Mouse (Mus musculus): ENCODE results near the gene Calhm3. TPM values are rescaled to one million over a fixed set of nuclear protein-coding genes. Genes with fewer than 3 reads are reported as not detected.

Calhm3 gene
- total RNA-seq (2014; rRNA removed; ENCODE audit: low replicate concordance) (not detected in 2 replicates), polyA plus RNA-seq (2015; fragmentation: Nextera tagmentation; extraction: Ambion mirVana) (not detected in 2 replicates)

DNA sequence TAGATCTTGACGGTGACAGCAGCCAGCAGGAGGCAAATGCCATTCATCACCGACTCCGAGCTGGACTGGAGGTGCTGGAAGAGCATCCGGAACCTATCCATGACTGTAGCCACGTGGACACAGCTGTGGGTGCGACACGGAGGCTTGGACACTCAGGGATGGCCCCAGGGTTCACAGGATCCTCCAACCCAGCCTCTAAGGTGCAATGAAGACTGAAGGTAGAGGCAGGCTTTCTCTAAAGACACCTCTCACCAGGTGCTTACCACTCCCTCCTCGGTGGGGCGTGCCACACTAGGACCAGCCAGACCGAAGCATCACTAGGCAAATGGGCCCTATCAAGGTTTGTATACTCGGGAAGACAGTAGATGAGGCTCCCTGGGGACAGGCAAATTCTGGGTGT, at the start of gene Calhm3:
Gene Calhm3 (minus strand): TSS at position 101 of the 400 bp plus-strand sequence.
- DNase-seq (ENCODE audit: low spot score), result no peak
- Histone ChIP-seq H3K9me3 (replicated peaks; ENCODE audit: control insufficient read depth, low read length) (no peaks in the 10 kb centered on the region), H3K4me2 (ENCODE audit: low read depth, low read length) (no peak within 1 kb of the TSS), H3K27me3 (ENCODE audit: control insufficient read depth, insufficient read depth, low read length) (no peaks in the 10 kb centered on the region), H3K9ac (replicated peaks; ENCODE audit: low read depth, low read length) (no peak within 1 kb of the TSS), H3K4me1 (ENCODE audit: control insufficient read depth, insufficient read depth) (no peaks in the 10 kb centered on the region), H3K36me3 (replicated peaks; ENCODE audit: control insufficient read depth, insufficient read depth, low read length) (no peaks in the 10 kb centered on the region), H3K4me3 (ENCODE audit: low read depth, low read length) (no peak within 1 kb of the TSS), H3K27ac (ENCODE audit: low read depth) (no peak within 1 kb of the TSS)
- TF ChIP-seq CTCF (IDR thresholded peaks at IDR 0.05; ENCODE audit: low read depth) (no peak), EP300 (IDR thresholded peaks at IDR 0.05; ENCODE audit: low read depth) (no peak)
- WGBS, result 67% methylated on average over 11 of the region's 11 CpGs
- ATAC-seq (ENCODE audit: insufficient read depth, low read depth), result no peak

DNA sequence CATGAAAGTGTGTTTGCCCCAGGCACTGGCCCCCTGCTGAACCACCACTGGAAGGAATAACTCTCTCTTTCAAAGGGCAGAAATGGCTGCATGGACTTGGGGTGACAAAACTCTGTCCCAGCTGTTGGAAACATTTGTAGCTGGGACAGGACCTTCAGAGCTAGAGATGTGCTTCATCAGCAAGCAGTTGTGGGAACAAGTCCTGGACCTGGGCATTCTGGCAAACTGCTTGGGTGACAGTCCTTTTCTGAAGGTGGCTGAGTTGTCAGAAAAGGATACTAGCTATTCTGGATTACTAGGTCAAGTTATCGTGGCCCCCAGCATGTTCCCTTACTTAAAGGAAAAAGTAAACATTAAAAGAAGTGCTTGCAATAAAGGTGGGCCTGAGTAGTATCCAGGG, 48.6 kb upstream of the Calhm3 start:
- Histone ChIP-seq H3K27ac (ENCODE audit: low read depth) (no peak overlapping the region), H3K9me3 (replicated peaks; ENCODE audit: control insufficient read depth, low read length) (no peaks in the 10 kb centered on the region), H3K4me2 (ENCODE audit: low read depth, low read length) (no peak overlapping the region), H3K4me3 (ENCODE audit: low read depth, low read length) (no peak overlapping the region), H3K9ac (replicated peaks; ENCODE audit: low read depth, low read length) (no peak overlapping the region), H3K36me3 (replicated peaks; ENCODE audit: control insufficient read depth, insufficient read depth, low read length) (no peaks in the 10 kb centered on the region), H3K4me1 (ENCODE audit: control insufficient read depth, insufficient read depth) (no peaks in the 10 kb centered on the region), H3K27me3 (ENCODE audit: control insufficient read depth, insufficient read depth, low read length) (no peaks in the 10 kb centered on the region)
- WGBS, result 76% methylated on average over 1 of the region's 1 CpGs
- no peak for ATAC-seq (ENCODE audit: insufficient read depth, low read depth)
- DNase-seq (ENCODE audit: low spot score), result no peak
- TF ChIP-seq CTCF (IDR thresholded peaks at IDR 0.05; ENCODE audit: low read depth), result no peak
- TF ChIP-seq EP300 (IDR thresholded peaks at IDR 0.05; ENCODE audit: low read depth), result no peak

DNA sequence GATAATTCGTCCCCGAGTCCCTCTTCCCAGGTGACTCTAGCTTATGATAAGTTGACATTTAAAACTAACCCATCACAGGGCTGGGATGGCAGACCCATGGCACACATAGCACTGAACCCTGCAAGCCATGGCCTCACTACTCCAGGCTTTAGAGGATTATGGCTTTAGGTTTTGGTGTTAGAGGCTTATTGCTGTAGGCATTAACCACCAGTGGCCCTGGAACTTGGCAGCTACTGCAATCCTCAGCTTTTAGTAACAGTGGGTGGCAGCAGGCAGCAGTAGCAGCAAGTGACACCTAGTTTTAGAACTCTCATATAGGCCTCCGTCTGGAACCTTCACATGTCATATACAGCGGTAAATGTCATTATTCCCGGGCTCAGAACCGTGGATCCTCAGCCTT, 47.1 kb upstream of the Calhm3 start:
- Histone ChIP-seq H3K4me2 (ENCODE audit: low read depth, low read length) (no peak overlapping the region), H3K27ac (ENCODE audit: low read depth) (no peak overlapping the region), H3K9ac (replicated peaks; ENCODE audit: low read depth, low read length) (no peak overlapping the region), H3K27me3 (ENCODE audit: control insufficient read depth, insufficient read depth, low read length) (no peaks in the 10 kb centered on the region), H3K4me1 (ENCODE audit: control insufficient read depth, insufficient read depth) (no peaks in the 10 kb centered on the region), H3K36me3 (replicated peaks; ENCODE audit: control insufficient read depth, insufficient read depth, low read length) (no peaks in the 10 kb centered on the region), H3K9me3 (replicated peaks; ENCODE audit: control insufficient read depth, low read length) (no peaks in the 10 kb centered on the region), H3K4me3 (ENCODE audit: low read depth, low read length) (no peak overlapping the region)
- no peak for TF ChIP-seq CTCF (IDR thresholded peaks at IDR 0.05; ENCODE audit: low read depth)
- TF ChIP-seq EP300 (IDR thresholded peaks at IDR 0.05; ENCODE audit: low read depth), result no peak
- WGBS, result 71% methylated on average over 6 of the region's 6 CpGs
- no peak for DNase-seq (ENCODE audit: low spot score)
- ATAC-seq (ENCODE audit: insufficient read depth, low read depth), result no peak

DNA sequence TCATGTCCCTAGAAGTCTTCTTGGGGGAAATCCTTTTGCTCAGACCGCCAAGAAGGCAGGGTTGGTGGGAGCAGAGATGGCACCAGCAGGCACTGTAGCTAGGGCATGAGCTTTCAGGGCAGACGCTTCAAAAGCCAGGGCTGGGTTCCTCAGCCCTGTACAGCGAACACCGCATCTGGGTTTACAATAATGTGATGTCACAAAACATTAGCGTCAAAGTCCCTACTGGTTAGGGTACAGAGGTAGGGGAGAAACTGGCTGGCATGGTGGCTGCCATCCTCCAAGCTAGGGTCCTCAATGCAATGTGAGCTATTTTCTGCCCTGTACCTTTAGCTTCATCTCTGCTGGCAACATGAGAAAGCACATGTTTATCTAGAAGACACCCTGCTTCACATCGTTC, 45.5 kb upstream of the Calhm3 start:
- Histone ChIP-seq H3K9me3 (replicated peaks; ENCODE audit: control insufficient read depth, low read length) (no peaks in the 10 kb centered on the region), H3K36me3 (replicated peaks; ENCODE audit: control insufficient read depth, insufficient read depth, low read length) (no peaks in the 10 kb centered on the region), H3K4me1 (ENCODE audit: control insufficient read depth, insufficient read depth) (no peaks in the 10 kb centered on the region), H3K4me2 (ENCODE audit: low read depth, low read length) (no peak overlapping the region), H3K4me3 (ENCODE audit: low read depth, low read length) (no peak overlapping the region), H3K9ac (replicated peaks; ENCODE audit: low read depth, low read length) (no peak overlapping the region), H3K27me3 (ENCODE audit: control insufficient read depth, insufficient read depth, low read length) (no peaks in the 10 kb centered on the region), H3K27ac (ENCODE audit: low read depth) (no peak overlapping the region)
- WGBS, result 88% methylated on average over 6 of the region's 6 CpGs
- ATAC-seq (ENCODE audit: insufficient read depth, low read depth) (no peak), DNase-seq (ENCODE audit: low spot score) (no peak)
- TF ChIP-seq CTCF (IDR thresholded peaks at IDR 0.05; ENCODE audit: low read depth) (no peak), EP300 (IDR thresholded peaks at IDR 0.05; ENCODE audit: low read depth) (no peak)

DNA sequence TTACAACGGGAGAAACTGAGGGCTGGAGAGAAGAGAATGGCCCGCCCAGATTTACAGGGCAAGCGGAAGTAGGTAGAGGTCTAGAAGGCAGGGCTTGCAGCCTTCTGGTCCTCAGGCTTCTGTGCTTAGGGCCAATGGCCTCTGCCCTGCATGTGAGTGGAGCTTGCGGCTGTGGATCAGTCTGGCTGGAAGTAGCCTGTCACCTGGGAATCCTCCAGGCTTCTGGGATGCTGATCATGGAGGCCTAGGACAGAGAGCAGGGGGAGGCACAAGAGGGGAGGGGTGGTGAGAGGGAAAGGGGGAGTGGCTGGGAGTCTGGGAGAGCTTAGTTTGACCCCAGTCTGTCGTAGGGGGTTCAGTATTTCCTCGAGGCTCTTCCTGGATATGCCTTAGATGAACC, 44.9 kb upstream of the Calhm3 start:
- H3K9ac ChIP-seq (replicated peaks; ENCODE audit: low read depth, low read length), result no peak overlapping the region
- no peak overlapping the region for H3K27ac ChIP-seq (ENCODE audit: low read depth)
- ATAC-seq (ENCODE audit: insufficient read depth, low read depth) (no peak), DNase-seq (ENCODE audit: low spot score) (no peak)
- H3K9me3 ChIP-seq (replicated peaks; ENCODE audit: control insufficient read depth, low read length), result no peaks in the 10 kb centered on the region
- H3K4me1 ChIP-seq (ENCODE audit: control insufficient read depth, insufficient read depth), result no peaks in the 10 kb centered on the region
- no peak overlapping the region for H3K4me2 ChIP-seq (ENCODE audit: low read depth, low read length)
- H3K36me3 ChIP-seq (replicated peaks; ENCODE audit: control insufficient read depth, insufficient read depth, low read length), result no peaks in the 10 kb centered on the region
- H3K4me3 ChIP-seq (ENCODE audit: low read depth, low read length), result no peak overlapping the region
- no peaks in the 10 kb centered on the region for H3K27me3 ChIP-seq (ENCODE audit: control insufficient read depth, insufficient read depth, low read length)
- WGBS, result 62% methylated on average over 6 of the region's 6 CpGs
- TF ChIP-seq EP300 (IDR thresholded peaks at IDR 0.05; ENCODE audit: low read depth), result no peak
- TF ChIP-seq CTCF (IDR thresholded peaks at IDR 0.05; ENCODE audit: low read depth), result no peak

DNA sequence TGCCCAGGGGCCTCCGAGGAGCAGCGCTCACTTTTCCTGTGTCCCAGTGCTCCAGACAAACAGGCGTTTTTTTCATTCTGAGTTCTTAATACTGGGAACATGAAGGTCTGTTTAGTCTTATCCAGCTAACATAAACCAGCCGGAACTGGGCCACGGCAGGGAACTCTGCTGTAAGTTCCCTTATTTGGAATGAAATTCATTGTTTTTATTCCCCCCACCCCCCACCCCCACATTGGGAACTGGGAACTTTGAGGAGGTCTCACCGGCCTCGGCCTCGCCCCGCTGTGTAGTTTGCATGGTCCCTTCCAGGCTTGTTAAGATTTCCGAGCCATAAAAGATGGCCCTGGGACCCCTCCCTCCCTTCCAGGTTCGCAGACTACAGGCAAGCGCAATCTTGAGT, 44.4 kb upstream of the Calhm3 start:
- no peaks in the 10 kb centered on the region for H3K27me3 ChIP-seq (ENCODE audit: control insufficient read depth, insufficient read depth, low read length)
- 61% methylated on average over 12 of the region's 12 CpGs for WGBS
- ATAC-seq (ENCODE audit: insufficient read depth, low read depth), result no peak

More for the DNA sequence above, 44.4 kb upstream of the Calhm3 start:
- Histone ChIP-seq H3K9me3 (replicated peaks; ENCODE audit: control insufficient read depth, low read length) (no peaks in the 10 kb centered on the region), H3K4me2 (ENCODE audit: low read depth, low read length) (no peak overlapping the region), H3K9ac (replicated peaks; ENCODE audit: low read depth, low read length) (no peak overlapping the region), H3K4me1 (ENCODE audit: control insufficient read depth, insufficient read depth) (no peaks in the 10 kb centered on the region), H3K4me3 (ENCODE audit: low read depth, low read length) (no peak overlapping the region), H3K36me3 (replicated peaks; ENCODE audit: control insufficient read depth, insufficient read depth, low read length) (no peaks in the 10 kb centered on the region), H3K27ac (ENCODE audit: low read depth) (no peak overlapping the region)
- TF ChIP-seq CTCF (IDR thresholded peaks at IDR 0.05; ENCODE audit: low read depth) (no peak), EP300 (IDR thresholded peaks at IDR 0.05; ENCODE audit: low read depth) (no peak)
- no peak for DNase-seq (ENCODE audit: low spot score)
